Mouse (Mus musculus) small intestine, adult 2 months (tissue): ENCODE results near the gene Cntnap1. TPM values are rescaled to one million over a fixed set of nuclear protein-coding genes. Genes with fewer than 3 reads are reported as not detected.
"Not testable (repeated sequence)": the region's sequence is repeated elsewhere in the genome, so short reads cannot be mapped to it uniquely, and the experiment has no call there.

Experiments used
- H3K27ac ChIP-seq: fragments of 200-500 bp; 2 replicates; pipeline ENCODE4 v1.5.1; 2012; ENCODE audit warnings: low read depth, low read length, control low read depth, inconsistent platforms; ENCODE audit not compliant: insufficient read depth
- H3K27me3 ChIP-seq: fragments of 200-500 bp; 2 replicates; pipeline ENCODE4 v1.6.1; 2012; ENCODE audit warnings: mild to moderate bottlenecking, moderate library complexity, low read length, inconsistent platforms; ENCODE audit not compliant: control insufficient read depth, insufficient read depth
- H3K36me3 ChIP-seq: fragments of 200-500 bp; 2 replicates; pipeline ENCODE4 v1.6.1; 2012; ENCODE audit warnings: mild to moderate bottlenecking, low read length, control low read depth, inconsistent platforms; ENCODE audit not compliant: control insufficient read depth, insufficient read depth
- H3K4me1 ChIP-seq: fragments of 200-500 bp; 2 replicates; pipeline ENCODE4 v1.6.1; 2012; ENCODE audit warnings: low read length, inconsistent platforms, mixed read lengths; ENCODE audit not compliant: control insufficient read depth, insufficient read depth, insufficient read length
- H3K4me3 ChIP-seq: fragments of 200-500 bp; 2 replicates; pipeline ENCODE4 v1.5.1; 2012; ENCODE audit warnings: low read depth, mild to moderate bottlenecking, control low read depth, inconsistent platforms, low read length, moderate library complexity
- CTCF ChIP-seq: fragments of 200-500 bp; IDR thresholded peaks from 2 replicates; pipeline ENCODE4 v1.5.1; 2012; ENCODE audit warnings: low read depth, mild to moderate bottlenecking, control low read depth, inconsistent platforms, low read length, moderate library complexity, mixed read lengths; ENCODE audit not compliant: insufficient replicate concordance, insufficient read length; ENCODE audit errors: extremely low read depth
- POLR2A ChIP-seq: fragments of 200-500 bp; IDR thresholded peaks from 2 replicates; pipeline ENCODE4 v1.6.1; 2012; ENCODE audit warnings: low read depth, mild to moderate bottlenecking, control low read depth, inconsistent platforms, low read length, moderate library complexity
- WGBS: fragments of 180-500 bp; shearing (Covaris S2); methylation state at CpG from one replicate; pipeline ENCODE4 v1.1.7; 2018; 5-methylcytosine and 5-hydroxymethylcytosine counted together
- polyA plus RNA-seq: library from polyadenylated mRNA; depleted of rRNA; stranded (reverse); fragments of >200 nt; gene quantifications from 2 replicates; pipeline ENCODE4 v1.2.3, GENCODE M21; 2012; rRNA removed

Gene Cntnap1
- polyA plus RNA-seq: 2.7 and 2.8 TPM in 2 replicates

GRCm38 (mm10) chr11:101170354-101170810 lies at the start of gene Cntnap1:
Cntnap1 (plus strand) TSS chr11:101170523.
- 2% methylated on average over 35 of the region's 35 CpGs for WGBS
- Histone ChIP-seq H3K27ac (peak within 1 kb of the TSS; percentile 87), H3K36me3 (peaks cover 22% of the 10 kb centered on the region), H3K27me3 (no peaks in the 10 kb centered on the region), H3K4me3 (peak within 1 kb of the TSS; percentile 85), H3K4me1 (peaks cover 25% of the 10 kb centered on the region)
- TF ChIP-seq POLR2A (no peak; the same call in 1 of the 2 replicates), CTCF (no peak)

GRCm38 (mm10) chr11:101120545-101121188 lies 49.7 kb upstream of the Cntnap1 start:
- peak overlapping the region; percentile 37; the same call in 1 of the 2 replicates for H3K27ac ChIP-seq
- TF ChIP-seq POLR2A (no peak), CTCF (no peak)
- peak overlapping the region; percentile 74 for H3K4me3 ChIP-seq
- 16% methylated on average over 19 of the region's 19 CpGs for WGBS
- H3K4me1 ChIP-seq: peaks cover 11% of the 10 kb centered on the region
- H3K36me3 ChIP-seq: peaks cover 9% of the 10 kb centered on the region
- H3K27me3 ChIP-seq: no peaks in the 10 kb centered on the region

GRCm38 (mm10) chr11:101124494-101124893 lies 45.8 kb upstream of the Cntnap1 start:
- H3K27ac ChIP-seq, H3K27me3 ChIP-seq, H3K4me1 ChIP-seq, H3K4me3 ChIP-seq: not testable (repeated sequence)
- WGBS: 95% methylated on average over 8 of the region's 8 CpGs
- H3K36me3 ChIP-seq: peaks cover 12% of the 10 kb centered on the region

GRCm38 (mm10) chr11:101125008-101125407 lies 45.3 kb upstream of the Cntnap1 start:
- H3K27ac ChIP-seq, H3K4me3 ChIP-seq, H3K27me3 ChIP-seq, H3K4me1 ChIP-seq: not testable (repeated sequence)
- 95% methylated on average over 9 of the region's 9 CpGs for WGBS
- peaks cover 12% of the 10 kb centered on the region for H3K36me3 ChIP-seq

- Histone ChIP-seq H3K4me1 (peaks cover 6% of the 10 kb centered on the region), H3K27ac (no peak overlapping the region), H3K36me3 (peaks cover 12% of the 10 kb centered on the region), H3K27me3 (no peaks in the 10 kb centered on the region), H3K4me3 (no peak overlapping the region)
- TF ChIP-seq CTCF (peak; percentile 12; the same call in 1 of the 2 replicates), POLR2A (no peak)
- WGBS: 100% methylated on average over 1 of the region's 1 CpGs
These were observed 43.2 kb upstream of the Cntnap1 start for GRCm38 (mm10) chr11:101127075-101127474.

- Histone ChIP-seq H3K4me3 (no peak overlapping the region), H3K4me1 (peaks cover 6% of the 10 kb centered on the region), H3K27me3 (no peaks in the 10 kb centered on the region), H3K27ac (no peak overlapping the region), H3K36me3 (peaks cover 10% of the 10 kb centered on the region)
- TF ChIP-seq POLR2A: no peak
- no peak for TF ChIP-seq CTCF
- WGBS: 84% methylated on average over 11 of the region's 11 CpGs
These were observed 41.2 kb upstream of the Cntnap1 start for GRCm38 (mm10) chr11:101128996-101129577.

GRCm38 (mm10) chr11:101130056-101130756 lies 40.1 kb upstream of the Cntnap1 start:
- H3K27ac ChIP-seq: no peak overlapping the region
- 25% methylated on average over 18 of the region's 18 CpGs for WGBS
- H3K36me3 ChIP-seq: peaks cover 10% of the 10 kb centered on the region
- H3K4me1 ChIP-seq: peaks cover 6% of the 10 kb centered on the region
- no peaks in the 10 kb centered on the region for H3K27me3 ChIP-seq
- TF ChIP-seq POLR2A (no peak), CTCF (no peak)
- H3K4me3 ChIP-seq: no peak overlapping the region
